Mouse (Mus musculus): Measurements from ENCODE around the gene Arhgap18. TPM values are rescaled to one million over a fixed set of nuclear protein-coding genes. Genes with fewer than 3 reads are reported as not detected.

Arhgap18 gene
- polyA plus RNA-seq, 1 experiment from 2014 or later, result 40.0 TPM

DNA sequence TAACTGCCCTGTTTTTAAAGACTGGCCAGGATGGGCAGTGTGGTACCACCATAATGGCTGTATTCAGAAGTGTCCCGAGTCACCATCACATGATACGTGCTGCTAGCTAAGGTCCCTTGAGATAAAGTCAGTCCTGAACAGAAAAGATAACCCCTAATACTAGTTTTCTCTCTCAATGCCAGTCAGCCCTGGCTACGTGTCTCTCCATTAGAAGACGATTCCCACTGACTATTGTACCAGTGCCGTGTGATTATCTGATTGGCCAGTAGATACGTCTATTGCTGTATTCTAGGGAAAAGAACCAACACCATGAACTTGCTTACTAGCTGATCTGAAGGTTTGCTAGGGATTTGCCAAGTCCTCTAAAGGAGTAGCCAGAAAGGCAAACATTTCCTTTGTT, 785 bp downstream of the Arhgap18 start:
- Histone ChIP-seq H3K27ac (ENCODE audit: low read depth) (no peak overlapping the region), H3K4me1 (replicated peaks; ENCODE audit: control insufficient read depth, insufficient read depth, low read length) (no peaks in the 10 kb centered on the region)
- 84% methylated on average over 6 of the region's 6 CpGs for WGBS

DNA sequence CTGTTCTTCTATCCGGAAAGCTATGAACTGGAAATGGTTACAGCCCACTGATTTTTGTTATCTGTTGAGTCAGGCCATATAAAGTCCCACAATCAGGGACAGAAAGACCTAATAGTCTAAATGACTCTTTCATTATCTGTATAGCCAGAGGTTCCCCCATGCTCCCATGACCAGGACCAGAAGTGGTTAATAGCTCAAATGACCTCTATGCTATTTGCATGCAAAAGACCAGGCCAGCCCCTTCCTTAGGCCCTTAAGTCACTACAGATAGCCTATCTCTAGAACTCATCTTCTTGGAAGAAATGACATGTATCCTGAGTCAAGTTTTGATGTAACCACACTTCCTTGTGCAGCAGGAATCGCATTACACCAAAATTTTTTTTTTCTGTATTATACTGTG, 4.0 kb downstream of the Arhgap18 start:
- WGBS, result 96% methylated on average over 2 of the region's 2 CpGs
- no peaks in the 10 kb centered on the region for H3K36me3 ChIP-seq (ENCODE audit: control insufficient read depth, insufficient read depth, low read length)
- H3K4me3 ChIP-seq (ENCODE audit: low read depth, low read length), result no peak overlapping the region
- H3K4me2 ChIP-seq (ENCODE audit: low read length), result no peak overlapping the region
- H3K9me3 ChIP-seq (ENCODE audit: control insufficient read depth, low read length), result no peaks in the 10 kb centered on the region
- H3K9ac ChIP-seq (ENCODE audit: low read length), result no peak overlapping the region
- no peaks in the 10 kb centered on the region; the same call in 1 of the 2 replicates for H3K4me1 ChIP-seq (replicated peaks; ENCODE audit: control insufficient read depth, insufficient read depth, low read length)
- no peak overlapping the region for H3K27ac ChIP-seq (ENCODE audit: low read depth)
- DNase-seq (ENCODE audit: low spot score) (no peak), ATAC-seq (replicated peaks; ENCODE audit: low FRiP score, low TSS enrichment, low read depth) (no peak)
- H3K27me3 ChIP-seq (replicated peaks; ENCODE audit: control insufficient read depth, insufficient read depth, low read length), result no peaks in the 10 kb centered on the region

More for the DNA sequence above, 785 bp downstream of the Arhgap18 start:
- no peak for DNase-seq (ENCODE audit: low spot score)
- H3K4me3 ChIP-seq (ENCODE audit: low read depth, low read length), result no peak overlapping the region
- no peak overlapping the region for H3K4me2 ChIP-seq (ENCODE audit: low read length)
- ATAC-seq (replicated peaks; ENCODE audit: low FRiP score, low TSS enrichment, low read depth), result no peak
- H3K27me3 ChIP-seq (replicated peaks; ENCODE audit: control insufficient read depth, insufficient read depth, low read length), result no peaks in the 10 kb centered on the region
- no peaks in the 10 kb centered on the region for H3K9me3 ChIP-seq (ENCODE audit: control insufficient read depth, low read length)
- H3K9ac ChIP-seq (ENCODE audit: low read length), result no peak overlapping the region
- no peaks in the 10 kb centered on the region for H3K36me3 ChIP-seq (ENCODE audit: control insufficient read depth, insufficient read depth, low read length)

GRCm38 (mm10) chr10:26759469-26759868, 6.2 kb downstream of the Arhgap18 start:
- Histone ChIP-seq H3K4me2 (ENCODE audit: low read length) (no peak overlapping the region), H3K4me3 (ENCODE audit: low read depth, low read length) (no peak overlapping the region), H3K9me3 (ENCODE audit: control insufficient read depth, low read length) (no peaks in the 10 kb centered on the region), H3K27me3 (replicated peaks; ENCODE audit: control insufficient read depth, insufficient read depth, low read length) (no peaks in the 10 kb centered on the region), H3K4me1 (replicated peaks; ENCODE audit: control insufficient read depth, insufficient read depth, low read length) (no peaks in the 10 kb centered on the region; the same call in 1 of the 2 replicates), H3K9ac (ENCODE audit: low read length) (no peak overlapping the region), H3K36me3 (ENCODE audit: control insufficient read depth, insufficient read depth, low read length) (no peaks in the 10 kb centered on the region), H3K27ac (ENCODE audit: low read depth) (no peak overlapping the region)
- no peak for DNase-seq (ENCODE audit: low spot score)
- 52% methylated on average over 6 of the region's 6 CpGs for WGBS
- no peak for ATAC-seq (replicated peaks; ENCODE audit: low FRiP score, low TSS enrichment, low read depth)

DNA sequence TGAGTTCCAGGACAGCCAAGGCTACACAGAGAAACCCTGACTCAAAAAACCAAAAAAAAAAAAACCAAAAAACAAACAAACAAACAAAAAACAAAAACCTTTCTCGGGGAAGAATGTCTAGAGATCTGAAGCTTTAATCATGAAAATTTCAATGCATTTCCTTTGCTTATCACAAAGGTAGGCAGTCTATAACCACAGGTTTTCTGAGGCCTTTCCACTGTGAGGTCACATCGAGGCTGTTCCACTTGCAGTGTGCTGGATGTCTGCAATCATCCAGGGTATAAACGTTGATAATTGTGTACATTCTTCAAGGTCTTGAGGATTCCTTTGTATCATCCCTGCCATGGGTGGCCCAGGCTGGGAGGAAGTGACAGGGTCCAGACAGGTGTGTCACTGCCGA, 7.9 kb downstream of the Arhgap18 start:
- Histone ChIP-seq H3K27ac (ENCODE audit: low read depth) (no peak overlapping the region), H3K4me1 (replicated peaks; ENCODE audit: control insufficient read depth, insufficient read depth, low read length) (no peaks in the 10 kb centered on the region; the same call in 1 of the 2 replicates), H3K36me3 (ENCODE audit: control insufficient read depth, insufficient read depth, low read length) (no peaks in the 10 kb centered on the region), H3K9me3 (ENCODE audit: control insufficient read depth, low read length) (no peaks in the 10 kb centered on the region), H3K9ac (ENCODE audit: low read length) (no peak overlapping the region), H3K4me3 (ENCODE audit: low read depth, low read length) (no peak overlapping the region), H3K4me2 (ENCODE audit: low read length) (no peak overlapping the region), H3K27me3 (replicated peaks; ENCODE audit: control insufficient read depth, insufficient read depth, low read length) (no peaks in the 10 kb centered on the region)
- DNase-seq (ENCODE audit: low spot score) (no peak), ATAC-seq (replicated peaks; ENCODE audit: low FRiP score, low TSS enrichment, low read depth) (no peak)
- 62% methylated on average over 4 of the region's 4 CpGs for WGBS

GRCm38 (mm10) chr10:26761991-26762903, 9.0 kb downstream of the Arhgap18 start:
- H3K4me1 ChIP-seq (replicated peaks; ENCODE audit: control insufficient read depth, insufficient read depth, low read length), result no peaks in the 10 kb centered on the region; the same call in 1 of the 2 replicates
- DNase-seq (ENCODE audit: low spot score), result no peak
- no peak overlapping the region for H3K4me2 ChIP-seq (ENCODE audit: low read length)
- WGBS, result 52% methylated on average over 9 of the region's 9 CpGs
- no peak overlapping the region for H3K9ac ChIP-seq (ENCODE audit: low read length)
- no peak for ATAC-seq (replicated peaks; ENCODE audit: low FRiP score, low TSS enrichment, low read depth)
- no peaks in the 10 kb centered on the region for H3K27me3 ChIP-seq (replicated peaks; ENCODE audit: control insufficient read depth, insufficient read depth, low read length)
- no peaks in the 10 kb centered on the region for H3K36me3 ChIP-seq (ENCODE audit: control insufficient read depth, insufficient read depth, low read length)
- no peak overlapping the region for H3K27ac ChIP-seq (ENCODE audit: low read depth)
- H3K9me3 ChIP-seq (ENCODE audit: control insufficient read depth, low read length), result no peaks in the 10 kb centered on the region
- no peak overlapping the region for H3K4me3 ChIP-seq (ENCODE audit: low read depth, low read length)

- WGBS, result 76% methylated on average over 3 of the region's 3 CpGs
- Histone ChIP-seq H3K4me1 (replicated peaks; ENCODE audit: control insufficient read depth, insufficient read depth, low read length) (no peaks in the 10 kb centered on the region; the same call in 1 of the 2 replicates), H3K27me3 (replicated peaks; ENCODE audit: control insufficient read depth, insufficient read depth, low read length) (no peaks in the 10 kb centered on the region), H3K4me3 (ENCODE audit: low read depth, low read length) (no peak overlapping the region), H3K4me2 (ENCODE audit: low read length) (no peak overlapping the region), H3K9me3 (ENCODE audit: control insufficient read depth, low read length) (no peaks in the 10 kb centered on the region), H3K27ac (ENCODE audit: low read depth) (no peak overlapping the region), H3K36me3 (ENCODE audit: control insufficient read depth, insufficient read depth, low read length) (no peaks in the 10 kb centered on the region), H3K9ac (ENCODE audit: low read length) (no peak overlapping the region)
- no peak for DNase-seq (ENCODE audit: low spot score)
- no peak for ATAC-seq (replicated peaks; ENCODE audit: low FRiP score, low TSS enrichment, low read depth)
Observed at GRCm38 (mm10) chr10:26767196-26767595, 14.0 kb downstream of the Arhgap18 start.

DNA sequence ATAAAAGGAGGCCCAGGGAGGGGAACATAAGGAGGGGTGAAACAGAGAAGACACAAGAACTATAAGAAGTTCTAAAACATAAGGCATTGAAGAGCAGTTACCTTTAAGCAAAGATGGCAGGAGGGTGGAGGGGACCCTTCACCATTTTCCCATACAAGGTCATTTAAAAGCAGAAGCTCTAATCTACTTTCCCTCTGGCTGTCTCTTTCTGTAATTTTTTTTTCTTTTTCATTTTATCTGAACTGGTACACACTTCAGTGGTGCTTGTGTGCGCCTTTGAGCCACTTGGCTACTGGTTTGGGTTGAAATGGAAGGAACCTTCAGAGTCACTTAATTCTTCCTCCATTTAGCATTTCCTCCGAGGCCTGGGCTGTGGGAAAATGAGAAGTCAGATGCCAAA, 15.7 kb downstream of the Arhgap18 start:
- DNase-seq (ENCODE audit: low spot score), result no peak
- Histone ChIP-seq H3K4me1 (replicated peaks; ENCODE audit: control insufficient read depth, insufficient read depth, low read length) (no peaks in the 10 kb centered on the region), H3K9ac (ENCODE audit: low read length) (no peak overlapping the region), H3K27ac (ENCODE audit: low read depth) (no peak overlapping the region), H3K9me3 (ENCODE audit: control insufficient read depth, low read length) (no peaks in the 10 kb centered on the region), H3K4me3 (ENCODE audit: low read depth, low read length) (no peak overlapping the region), H3K27me3 (replicated peaks; ENCODE audit: control insufficient read depth, insufficient read depth, low read length) (no peaks in the 10 kb centered on the region), H3K4me2 (ENCODE audit: low read length) (no peak overlapping the region), H3K36me3 (ENCODE audit: control insufficient read depth, insufficient read depth, low read length) (no peaks in the 10 kb centered on the region)
- ATAC-seq (replicated peaks; ENCODE audit: low FRiP score, low TSS enrichment, low read depth), result no peak
- WGBS, result 80% methylated on average over 2 of the region's 2 CpGs

GRCm38 (mm10) chr10:26770035-26770434, 16.8 kb downstream of the Arhgap18 start:
- no peaks in the 10 kb centered on the region for H3K9me3 ChIP-seq (ENCODE audit: control insufficient read depth, low read length)
- H3K4me3 ChIP-seq (ENCODE audit: low read depth, low read length), result no peak overlapping the region
- 0 out of 2 replicates have a peak, but pooled peaks cover 3% of the 10 kb centered on the region for H3K4me1 ChIP-seq (replicated peaks; ENCODE audit: control insufficient read depth, insufficient read depth, low read length)
- no peak overlapping the region for H3K9ac ChIP-seq (ENCODE audit: low read length)
- no peaks in the 10 kb centered on the region for H3K36me3 ChIP-seq (ENCODE audit: control insufficient read depth, insufficient read depth, low read length)
- H3K4me2 ChIP-seq (ENCODE audit: low read length), result no peak overlapping the region
- H3K27ac ChIP-seq (ENCODE audit: low read depth), result no peak overlapping the region
- no peak for DNase-seq (ENCODE audit: low spot score)
- 88% methylated on average over 8 of the region's 8 CpGs for WGBS
- no peaks in the 10 kb centered on the region for H3K27me3 ChIP-seq (replicated peaks; ENCODE audit: control insufficient read depth, insufficient read depth, low read length)
- ATAC-seq (replicated peaks; ENCODE audit: low FRiP score, low TSS enrichment, low read depth), result no peak

Measured in intestine, embryonic 14.5 days (tissue).